ENCODE assay signal across 18 mouse cellular contexts in genomic region chr3:123205485-123205884, GRCm38 (mm10). TPM values are rescaled to one million over a fixed set of nuclear protein-coding genes. Genes with fewer than 3 reads are reported as not detected.
DNase-seq lines count a peak whose midpoint lies in the region; ATAC-seq and TF ChIP-seq lines count a peak whose summit lies in the region.
"Had no signal": no experiment of that assay in that cellular context is flagged by ENCODE, and none has a peak within 500 bp of the region (broad histone marks: within the 10 kb centered on the region; RNA-seq: fewer than 3 reads in every experiment).

No protein-coding gene starts in this region.

- WGBS in heart, embryonic 10.5 days = 77% methylated on average over 7 of the region's 7 CpGs
- 72% methylated on average over 7 of the region's 7 CpGs for WGBS in lung, embryonic 14.5 days
- 70% methylated on average over 7 of the region's 7 CpGs for WGBS in lung, adult 2 months
- 55% methylated on average over 7 of the region's 7 CpGs for WGBS in stomach, embryonic 15.5 days
- 87% methylated on average over 7 of the region's 7 CpGs for WGBS in forebrain, embryonic 15.5 days

- peak; percentile 58 for DNase-seq in heart, embryonic 10.5 days (ENCODE audit: low spot score)
- DNase-seq in heart, postnatal 4 days = no peak
- DNase-seq in lung, embryonic 14.5 days = no peak
- DNase-seq in lung, adult 2 months = no peak
- DNase-seq: adrenal gland, postnatal 36 days; B cell, adult 2 months; cerebellum, adult 8-10 months; kidney, adult 9 months; midbrain, embryonic 14.5 days; right cerebral cortex, postnatal 4 days had no signal

- H3K36me3 ChIP-seq in heart, embryonic 10.5 days = no peaks in the 10 kb centered on the region
- no peaks in the 10 kb centered on the region for H3K36me3 ChIP-seq in lung, embryonic 14.5 days (ENCODE audit: insufficient read depth)
- no peaks in the 10 kb centered on the region for H3K36me3 ChIP-seq in stomach, embryonic 15.5 days
- H3K36me3 ChIP-seq in forebrain, embryonic 15.5 days = no peaks in the 10 kb centered on the region
- H3K36me3 ChIP-seq: liver, embryonic 15.5 days had no signal

- peak overlapping the region; percentile 40; the same call in 1 of the 2 replicates for H3K4me2 ChIP-seq in lung, embryonic 14.5 days
- peak overlapping the region; percentile 43 for H3K4me2 ChIP-seq in stomach, embryonic 15.5 days
- H3K4me2 ChIP-seq in forebrain, embryonic 15.5 days (replicated peaks) = no peak overlapping the region
- H3K4me2 ChIP-seq: liver, embryonic 15.5 days had no signal

- H3K9me3 ChIP-seq in heart, embryonic 10.5 days = no peaks in the 10 kb centered on the region
- H3K9me3 ChIP-seq in lung, embryonic 14.5 days (ENCODE audit: low read depth, low read length) = no peaks in the 10 kb centered on the region
- H3K9me3 ChIP-seq in stomach, embryonic 15.5 days = no peaks in the 10 kb centered on the region
- H3K9me3 ChIP-seq in forebrain, embryonic 15.5 days = no peaks in the 10 kb centered on the region
- H3K9me3 ChIP-seq: liver, embryonic 15.5 days had no signal

- H3K27ac ChIP-seq in heart, embryonic 10.5 days = peak overlapping the region; percentile 69
- H3K27ac ChIP-seq in lung, embryonic 14.5 days (ENCODE audit: low read depth) = peak overlapping the region; percentile 91; the same call in 1 of the 2 replicates
- H3K27ac ChIP-seq in embryonic fibroblast, embryonic 13.5 days (ENCODE audit: insufficient read depth, low read length) = peak overlapping the region; percentile 96
- peak overlapping the region; percentile 90 for H3K27ac ChIP-seq in stomach, embryonic 15.5 days
- no peak overlapping the region for H3K27ac ChIP-seq in forebrain, embryonic 15.5 days (replicated peaks)
- H3K27ac ChIP-seq: liver, embryonic 15.5 days had no signal

- H3K27me3 ChIP-seq in heart, embryonic 10.5 days (ENCODE audit: insufficient read depth, poor library complexity, severe bottlenecking) = no peaks in the 10 kb centered on the region
- no peaks in the 10 kb centered on the region for H3K27me3 ChIP-seq in lung, embryonic 14.5 days (ENCODE audit: insufficient read depth, low read length)
- H3K27me3 ChIP-seq in stomach, embryonic 15.5 days (replicated peaks) = no peaks in the 10 kb centered on the region
- no peaks in the 10 kb centered on the region for H3K27me3 ChIP-seq in forebrain, embryonic 15.5 days
- H3K27me3 ChIP-seq: liver, embryonic 15.5 days had no signal

- H3K4me1 ChIP-seq in heart, embryonic 10.5 days = peaks cover 13% of the 10 kb centered on the region; the same call in 1 of the 2 replicates
- H3K4me1 ChIP-seq in lung, embryonic 14.5 days (ENCODE audit: insufficient read depth) = peaks cover 6% of the 10 kb centered on the region; the same call in 1 of the 2 replicates
- no peaks in the 10 kb centered on the region for H3K4me1 ChIP-seq in lung, adult 2 months (ENCODE audit: control insufficient read depth, insufficient read depth, low read length)
- peaks cover 18% of the 10 kb centered on the region for H3K4me1 ChIP-seq in embryonic fibroblast, embryonic 13.5 days (ENCODE audit: control insufficient read depth, insufficient read depth, low read length)
- H3K4me1 ChIP-seq in stomach, embryonic 15.5 days = no peaks in the 10 kb centered on the region
- H3K4me1 ChIP-seq in forebrain, embryonic 15.5 days = no peaks in the 10 kb centered on the region
- H3K4me1 ChIP-seq: liver, embryonic 15.5 days had no signal

- TF ChIP-seq POLR2A in lung, adult 2 months (IDR thresholded peaks at IDR 0.05; ENCODE audit: borderline replicate concordance, extremely low read depth, low read depth, low read length) = no peak
- no peak; the same call in 1 of the 2 replicates for TF ChIP-seq POLR2A in embryonic fibroblast, embryonic 13.5 days (IDR thresholded peaks at IDR 0.05; ENCODE audit: low read depth, low read length)

- no peak overlapping the region for H3K9ac ChIP-seq in lung, embryonic 14.5 days
- H3K9ac ChIP-seq in stomach, embryonic 15.5 days = no peak overlapping the region
- H3K9ac ChIP-seq in forebrain, embryonic 15.5 days (replicated peaks) = no peak overlapping the region
- H3K9ac ChIP-seq: liver, embryonic 15.5 days had no signal

- no peak overlapping the region for H3K4me3 ChIP-seq in heart, embryonic 10.5 days
- H3K4me3 ChIP-seq in lung, embryonic 14.5 days (ENCODE audit: low read depth, low read length) = no peak overlapping the region
- H3K4me3 ChIP-seq in lung, adult 2 months (replicated peaks; ENCODE audit: extremely low read depth, low read depth, low read length) = no peak overlapping the region
- no peak overlapping the region for H3K4me3 ChIP-seq in embryonic fibroblast, embryonic 13.5 days (ENCODE audit: insufficient read depth, low read length)
- no peak overlapping the region for H3K4me3 ChIP-seq in stomach, embryonic 15.5 days (replicated peaks)
- H3K4me3 ChIP-seq in forebrain, embryonic 15.5 days = no peak overlapping the region
- H3K4me3 ChIP-seq: liver, embryonic 15.5 days had no signal

- ATAC-seq in lung, embryonic 14.5 days (ENCODE audit: insufficient read depth) = no peak
- no peak for ATAC-seq in stomach, embryonic 15.5 days (ENCODE audit: insufficient read depth, low FRiP score, low read depth)
- ATAC-seq in forebrain, embryonic 15.5 days (replicated peaks) = no peak
- ATAC-seq in erythroblast, adult 5-6 weeks (replicated peaks; ENCODE audit: low FRiP score, poor library complexity, severe bottlenecking) = no peak
- ATAC-seq: forebrain, embryonic 16.5 days; hindbrain, embryonic 16.5 days had no signal

- TF ChIP-seq CTCF in lung, embryonic 14.5 days (IDR thresholded peaks at IDR 0.05; ENCODE audit: low read depth) = no peak
- no peak for TF ChIP-seq CTCF in lung, adult 2 months (IDR thresholded peaks at IDR 0.05; ENCODE audit: insufficient read depth, low read length)
- TF ChIP-seq CTCF in embryonic fibroblast, embryonic 13.5 days (IDR thresholded peaks at IDR 0.05; ENCODE audit: borderline replicate concordance, insufficient read depth, low read length) = no peak

RNA-seq across cellular contexts. Expression of gene Synpo2, which starts 30.5 kb away (rescaled TPM):
- 17.7 and 25.2 TPM in 2 replicates for polyA plus RNA-seq in heart, embryonic 10.5 days (2016; fragmentation: Nextera tagmentation; extraction: Ambion mirVana)
- total RNA-seq in heart, postnatal 4 days (2021) = 10 to 100 TPM; 36.9 to 37.5 TPM
- 13.2 TPM in 2 replicates for polyA plus RNA-seq in lung, embryonic 14.5 days (2014; fragmentation: Nextera tagmentation; extraction: Ambion mirVana)
- 11.8 and 12.8 TPM in 2 replicates for polyA plus RNA-seq in lung, adult 2 months (2012; rRNA removed)
- polyA plus RNA-seq in embryonic fibroblast, embryonic 13.5 days (2011; ENCODE audit: insufficient read length, low read depth, missing spikeins) = 6.2 and 9.6 TPM in 2 replicates
- 28.0 and 33.2 TPM in 2 replicates for polyA plus RNA-seq in stomach, embryonic 15.5 days (2015; fragmentation: Nextera tagmentation; extraction: Ambion mirVana)
- 0.86 and 1.7 TPM in 2 replicates for polyA plus RNA-seq in forebrain, embryonic 15.5 days (2015; fragmentation: Nextera tagmentation; extraction: Ambion mirVana)
- not detected in 2 replicates for total RNA-seq in erythroblast, adult 5-6 weeks (2015; ENCODE audit: low replicate concordance)
- total RNA-seq in erythroblast, adult 5-6 weeks (2017; ENCODE audit: low replicate concordance) = under 0.01 TPM in 1 of 2 replicates, not detected in the other
- total RNA-seq: neutrophil, adult 5-6 weeks had no signal
